Mouse (Mus musculus) hindbrain, embryonic 16.5 days (tissue): Measurements from ENCODE around the gene Wscd2. TPM values are rescaled to one million over a fixed set of nuclear protein-coding genes. Genes with fewer than 3 reads are reported as not detected.

ENCODE experiments used
- ATAC-seq: fragments of 200-750 bp; cut with Nextera tagmentation; 2 replicates; pipeline ENCODE4 v1.8.0; 2017; ENCODE audit warnings: moderate TSS enrichment, moderate library complexity
- H3K27ac ChIP-seq: fragments of 300-500 bp; sonication (generic); 2 replicates; pipeline ENCODE4 v1.5.1; 2014; ENCODE audit warnings: low read depth, mild to moderate bottlenecking, control low read depth, low read length, moderate library complexity
- H3K27me3 ChIP-seq: fragments of 300-500 bp; sonication (generic); replicated peaks from 2 replicates; pipeline ENCODE4 v1.6.1; 2014; ENCODE audit warnings: low read length; ENCODE audit not compliant: control insufficient read depth, insufficient read depth
- H3K36me3 ChIP-seq: fragments of 300-500 bp; sonication (generic); 2 replicates; pipeline ENCODE4 v1.6.1; 2014; ENCODE audit warnings: mild to moderate bottlenecking, low read length, moderate library complexity, mixed read lengths; ENCODE audit not compliant: control insufficient read depth, insufficient read depth
- H3K4me1 ChIP-seq: fragments of 300-500 bp; sonication (generic); 2 replicates; pipeline ENCODE4 v1.6.1; 2014; ENCODE audit warnings: low read depth, low read length; ENCODE audit not compliant: control insufficient read depth, insufficient read depth
- H3K4me2 ChIP-seq: fragments of 300-500 bp; sonication (generic); 2 replicates; pipeline ENCODE4 v1.6.1; 2014; ENCODE audit warnings: mild to moderate bottlenecking, low read length, control low read depth, moderate library complexity
- H3K4me3 ChIP-seq: fragments of 300-500 bp; sonication (generic); 2 replicates; pipeline ENCODE4 v1.5.1; 2014; ENCODE audit warnings: mild to moderate bottlenecking, low read length, control low read depth, moderate library complexity
- H3K9ac ChIP-seq: fragments of 300-500 bp; sonication (generic); 2 replicates; pipeline ENCODE4 v1.6.1; 2014; ENCODE audit warnings: low read depth, mild to moderate bottlenecking, control low read depth, low read length, moderate library complexity
- H3K9me3 ChIP-seq: fragments of 300-500 bp; sonication (generic); 2 replicates; pipeline ENCODE4 v1.6.1; 2014; ENCODE audit warnings: mild to moderate bottlenecking, low read length, moderate library complexity; ENCODE audit not compliant: control insufficient read depth
- WGBS: fragments of 180-500 bp; shearing (Covaris S2); extraction: QIAGEN DNeasy Blood & Tissue Kit; methylation state at CpG from one replicate; pipeline ENCODE4 v1.1.7; 2014; 5-methylcytosine and 5-hydroxymethylcytosine counted together
- polyA plus RNA-seq: library from polyadenylated mRNA; unstranded; fragments of >200 nt; fragmentation: Nextera tagmentation; extraction: Ambion mirVana; gene quantifications from 2 replicates; pipeline ENCODE4 v1.2.1, GENCODE M21; 2015

Wscd2 gene
- polyA plus RNA-seq, 1 experiment from 2014 or later, result 13.3 TPM

GRCm38 (mm10) chr5:113618716-113619115, 128.6 kb downstream of the Wscd2 start:
- H3K36me3 ChIP-seq, result no peaks in the 10 kb centered on the region
- no peak for ATAC-seq
- H3K4me3 ChIP-seq, result no peak overlapping the region
- H3K27me3 ChIP-seq, result no peaks in the 10 kb centered on the region
- H3K9ac ChIP-seq, result no peak overlapping the region
- H3K4me1 ChIP-seq, result no peaks in the 10 kb centered on the region
- no peak overlapping the region for H3K4me2 ChIP-seq
- H3K27ac ChIP-seq, result no peak overlapping the region
- 85% methylated on average over 4 of the region's 4 CpGs for WGBS
- H3K9me3 ChIP-seq, result no peaks in the 10 kb centered on the region

DNA sequence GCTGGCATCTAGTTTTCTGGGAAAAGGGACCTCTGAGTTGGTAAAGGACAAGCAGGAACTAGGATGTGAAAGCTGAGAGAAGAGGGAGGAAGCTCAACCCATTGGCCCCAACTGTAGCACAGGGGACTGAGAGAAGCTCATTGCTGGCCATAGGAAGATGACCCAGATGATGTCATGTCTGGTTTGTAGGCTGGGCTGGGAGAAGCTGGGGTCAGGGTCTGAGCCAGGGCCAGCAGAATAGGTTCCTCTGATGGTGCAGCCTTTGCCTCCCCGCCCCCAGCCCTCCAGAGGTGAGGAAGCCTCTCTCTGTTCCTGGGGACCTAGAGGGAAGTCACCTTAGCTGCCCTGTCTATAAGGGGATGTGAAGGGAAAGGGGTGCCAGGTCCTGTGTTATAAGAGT, 129.0 kb downstream of the Wscd2 start:
- no peaks in the 10 kb centered on the region for H3K4me1 ChIP-seq
- 67% methylated on average over 1 of the region's 1 CpGs for WGBS
- H3K4me2 ChIP-seq, result no peak overlapping the region
- H3K36me3 ChIP-seq, result no peaks in the 10 kb centered on the region
- no peaks in the 10 kb centered on the region for H3K9me3 ChIP-seq
- no peak overlapping the region for H3K27ac ChIP-seq
- no peak overlapping the region for H3K9ac ChIP-seq
- H3K27me3 ChIP-seq, result no peaks in the 10 kb centered on the region
- no peak overlapping the region for H3K4me3 ChIP-seq
- ATAC-seq, result no peak

DNA sequence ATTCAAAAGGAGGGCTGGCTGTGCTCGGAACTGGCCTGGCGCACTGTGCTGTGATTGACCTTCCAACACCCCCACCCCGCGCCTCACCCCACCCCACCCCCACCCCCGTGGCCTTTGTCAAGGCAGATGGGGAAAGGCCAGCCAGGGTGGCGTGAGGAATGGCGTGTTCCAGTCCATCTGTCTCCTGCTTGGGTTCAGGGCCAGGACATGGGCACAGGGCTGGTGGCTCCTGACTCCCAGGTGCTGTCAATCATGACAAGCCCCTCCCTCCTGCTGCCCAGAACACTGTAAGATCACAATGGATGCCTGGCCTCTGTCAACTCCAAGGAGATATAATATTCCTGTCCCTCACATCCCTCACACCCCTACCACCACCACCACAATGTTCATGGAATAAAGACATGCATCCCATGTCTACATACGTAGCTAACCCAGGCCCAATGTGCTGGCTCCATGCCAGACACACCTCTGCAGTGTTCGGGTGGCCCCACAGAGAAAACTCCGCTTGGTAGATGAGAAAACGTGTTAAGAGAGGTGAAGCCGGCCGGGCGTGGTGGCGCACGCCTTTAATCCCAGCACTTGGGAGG, 130.1 kb downstream of the Wscd2 start:
- Histone ChIP-seq H3K36me3 (no peaks in the 10 kb centered on the region), H3K27ac (no peak overlapping the region), H3K9me3 (no peaks in the 10 kb centered on the region), H3K4me1 (no peaks in the 10 kb centered on the region), H3K9ac (no peak overlapping the region), H3K4me2 (no peak overlapping the region), H3K4me3 (no peak overlapping the region), H3K27me3 (no peaks in the 10 kb centered on the region)
- no peak for ATAC-seq
- WGBS, result 65% methylated on average over 16 of the region's 16 CpGs

DNA sequence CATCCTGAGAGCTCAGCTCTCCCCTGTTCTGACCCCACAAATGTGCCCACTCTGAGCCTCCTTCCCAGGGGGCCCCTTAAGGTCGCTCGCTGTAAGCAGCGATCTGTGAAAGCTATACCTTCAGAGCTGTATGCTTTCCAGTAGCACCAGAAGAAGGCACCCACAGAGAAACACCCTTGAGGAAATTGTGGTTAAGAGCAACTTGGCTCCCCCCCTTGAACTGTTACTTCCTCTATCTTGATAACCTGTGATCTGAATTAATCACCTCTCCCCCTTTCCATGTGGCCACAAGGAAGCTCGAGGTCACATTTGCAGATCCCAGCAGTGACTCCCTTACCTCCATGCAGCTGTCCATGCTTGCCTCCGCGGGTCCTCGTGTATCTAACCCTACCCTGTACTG, 130.9 kb downstream of the Wscd2 start:
- no peak for ATAC-seq
- no peak overlapping the region; the same call in 1 of the 2 replicates for H3K9ac ChIP-seq
- 81% methylated on average over 7 of the region's 7 CpGs for WGBS
- H3K4me1 ChIP-seq, result no peaks in the 10 kb centered on the region
- H3K9me3 ChIP-seq, result no peaks in the 10 kb centered on the region
- no peaks in the 10 kb centered on the region for H3K27me3 ChIP-seq
- H3K4me3 ChIP-seq, result no peak overlapping the region
- no peaks in the 10 kb centered on the region for H3K36me3 ChIP-seq
- H3K4me2 ChIP-seq, result no peak overlapping the region
- H3K27ac ChIP-seq, result no peak overlapping the region

DNA sequence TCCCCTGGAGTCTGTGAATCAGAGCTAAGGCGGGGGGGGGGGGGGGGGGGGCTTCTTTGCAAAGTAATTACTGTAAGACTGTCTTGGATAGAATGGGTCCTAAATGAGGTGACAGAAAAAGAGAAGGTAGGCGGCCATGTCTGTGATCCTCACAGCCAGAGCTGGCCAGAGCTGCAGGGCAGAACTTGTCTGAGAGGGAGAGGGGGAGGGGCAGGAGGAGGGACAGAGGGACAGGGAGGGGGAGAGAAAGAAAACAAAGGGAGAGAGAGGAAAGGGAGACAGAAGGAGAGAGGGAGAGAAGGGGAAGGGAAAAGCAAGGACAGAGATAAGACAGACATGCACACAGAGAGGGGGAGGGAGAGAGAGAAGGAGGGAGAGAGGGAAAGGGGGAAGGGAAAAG, 132.9 kb downstream of the Wscd2 start:
- ATAC-seq, result no peak
- Histone ChIP-seq H3K4me2 (no peak overlapping the region), H3K27ac (no peak overlapping the region), H3K9me3 (no peaks in the 10 kb centered on the region), H3K9ac (no peak overlapping the region), H3K36me3 (no peaks in the 10 kb centered on the region), H3K4me3 (no peak overlapping the region), H3K27me3 (no peaks in the 10 kb centered on the region), H3K4me1 (no peaks in the 10 kb centered on the region)
- WGBS, result 21% methylated on average over 1 of the region's 2 CpGs

DNA sequence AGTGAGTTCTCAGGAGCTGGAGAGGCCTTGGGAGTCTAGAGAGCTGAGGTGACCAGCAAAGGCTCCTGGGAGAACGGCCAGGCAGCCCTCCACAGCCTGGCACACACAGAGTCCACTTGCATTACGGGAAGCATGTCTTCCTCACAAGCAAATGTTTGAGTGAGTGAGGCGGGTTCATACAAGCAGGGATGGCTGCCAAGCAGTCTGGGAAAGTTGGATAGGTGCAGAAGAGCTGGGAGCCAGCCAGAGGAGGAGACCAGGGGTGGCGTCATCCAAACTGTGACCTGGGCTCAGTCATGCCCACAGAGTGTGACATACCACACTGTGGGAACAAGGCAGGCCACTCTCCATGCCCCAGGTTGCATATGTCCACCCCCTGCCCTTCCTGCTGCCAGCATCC, 134.9 kb downstream of the Wscd2 start:
- Histone ChIP-seq H3K27me3 (no peaks in the 10 kb centered on the region; the same call in 1 of the 2 replicates), H3K4me2 (no peak overlapping the region), H3K4me1 (no peaks in the 10 kb centered on the region), H3K9me3 (no peaks in the 10 kb centered on the region), H3K4me3 (no peak overlapping the region), H3K9ac (no peak overlapping the region), H3K36me3 (no peaks in the 10 kb centered on the region), H3K27ac (no peak overlapping the region)
- 83% methylated on average over 4 of the region's 4 CpGs for WGBS
- no peak for ATAC-seq

GRCm38 (mm10) chr5:113626352-113626751, 136.2 kb downstream of the Wscd2 start:
- WGBS, result 87% methylated on average over 8 of the region's 8 CpGs
- H3K27me3 ChIP-seq, result no peaks in the 10 kb centered on the region; the same call in 1 of the 2 replicates
- H3K27ac ChIP-seq, result no peak overlapping the region
- no peak for ATAC-seq
- no peaks in the 10 kb centered on the region for H3K36me3 ChIP-seq
- no peaks in the 10 kb centered on the region for H3K4me1 ChIP-seq
- H3K9ac ChIP-seq, result no peak overlapping the region
- H3K4me3 ChIP-seq, result no peak overlapping the region
- no peaks in the 10 kb centered on the region for H3K9me3 ChIP-seq
- H3K4me2 ChIP-seq, result no peak overlapping the region

DNA sequence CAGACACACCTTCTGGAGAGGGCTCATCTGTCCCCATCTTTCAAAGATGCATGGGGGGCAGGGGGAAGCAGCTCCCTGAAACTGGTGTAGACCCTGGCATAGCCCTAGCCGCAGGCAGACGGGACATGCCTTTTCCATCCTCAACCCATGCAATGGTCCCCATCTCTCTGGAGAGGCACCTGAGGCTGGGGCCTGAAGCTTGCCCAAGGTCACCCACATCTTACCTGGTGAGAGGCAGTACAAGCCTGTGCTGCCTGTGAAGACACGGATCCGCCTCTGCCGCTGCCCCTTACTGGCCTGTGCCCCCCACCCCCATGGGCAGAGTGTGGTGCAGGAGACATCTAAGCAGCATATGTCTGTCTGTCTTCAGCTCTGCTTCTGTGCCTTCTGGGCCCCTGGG, 136.9 kb downstream of the Wscd2 start:
- no peak overlapping the region for H3K4me3 ChIP-seq
- 85% methylated on average over 5 of the region's 5 CpGs for WGBS

DNA sequence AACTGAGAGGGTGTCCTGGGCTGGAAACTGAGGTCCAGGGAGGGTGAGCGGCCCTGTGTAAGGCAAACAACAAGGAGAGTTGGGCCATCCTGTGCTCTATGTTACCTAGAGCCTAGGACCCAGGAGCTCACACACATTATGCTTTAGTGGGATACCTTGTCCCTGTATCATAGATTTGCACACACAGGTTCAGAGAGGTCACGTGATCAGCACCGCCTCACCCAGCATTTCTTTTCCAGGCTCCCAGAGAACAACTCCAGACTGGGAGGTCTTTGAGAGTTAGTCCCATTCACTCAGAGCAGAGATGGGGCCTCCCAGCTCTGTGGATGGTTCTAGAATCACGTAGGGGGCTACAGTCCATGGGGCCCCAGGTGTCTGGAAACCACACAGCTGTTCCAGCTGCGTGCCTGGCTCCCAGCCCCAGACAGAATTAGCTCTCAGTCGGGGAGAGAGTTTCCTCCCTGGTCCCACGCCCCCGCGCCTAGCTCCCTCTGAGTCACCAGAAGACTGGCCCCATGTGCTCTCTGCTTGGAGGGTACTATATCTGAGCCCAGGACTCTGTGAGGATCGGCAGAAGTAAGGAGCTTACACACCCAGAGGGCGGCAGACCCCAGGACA, 137.8 kb downstream of the Wscd2 start:
- H3K9ac ChIP-seq, result no peak overlapping the region
- H3K27me3 ChIP-seq, result no peaks in the 10 kb centered on the region; the same call in 1 of the 2 replicates
- no peaks in the 10 kb centered on the region for H3K36me3 ChIP-seq
- no peak overlapping the region for H3K4me2 ChIP-seq
- no peak for ATAC-seq
- H3K27ac ChIP-seq, result no peak overlapping the region
- no peak overlapping the region for H3K4me3 ChIP-seq
- 65% methylated on average over 11 of the region's 11 CpGs for WGBS
- H3K9me3 ChIP-seq, result no peaks in the 10 kb centered on the region
- no peaks in the 10 kb centered on the region for H3K4me1 ChIP-seq

More for the DNA sequence above, 136.9 kb downstream of the Wscd2 start:
- Histone ChIP-seq H3K9me3 (no peaks in the 10 kb centered on the region), H3K36me3 (no peaks in the 10 kb centered on the region), H3K27me3 (no peaks in the 10 kb centered on the region; the same call in 1 of the 2 replicates), H3K27ac (no peak overlapping the region), H3K4me1 (no peaks in the 10 kb centered on the region), H3K9ac (no peak overlapping the region), H3K4me2 (no peak overlapping the region)
- no peak for ATAC-seq
